Mouse (Mus musculus): ENCODE results near the gene Duoxa1. TPM values are rescaled to one million over a fixed set of nuclear protein-coding genes. Genes with fewer than 3 reads are reported as not detected.
A peak's percentile ranks its signal among the peaks of the same experiment; 100 is the strongest.

Gene Duoxa1
- total and polyA plus RNA-seq, 2 experiments from 2014 or later, result 0.35 TPM; not detected in 1

GRCm38 (mm10) chr2:122284091-122284490 lies 29.4 kb downstream of the Duoxa1 start:
- H3K4me2 ChIP-seq (ENCODE audit: low read depth, low read length), result no peak overlapping the region
- TF ChIP-seq CTCF (IDR thresholded peaks at IDR 0.05; ENCODE audit: low read depth), result no peak
- H3K27me3 ChIP-seq (ENCODE audit: insufficient read depth, low read length), result no peaks in the 10 kb centered on the region
- H3K4me1 ChIP-seq (ENCODE audit: insufficient read depth, low read length), result no peaks in the 10 kb centered on the region
- no peak overlapping the region for H3K9ac ChIP-seq (replicated peaks; ENCODE audit: low read length)
- H3K9me3 ChIP-seq (ENCODE audit: low read length), result no peaks in the 10 kb centered on the region
- ATAC-seq (no peak), DNase-seq (ENCODE audit: low spot score) (no peak)
- no peak overlapping the region for H3K27ac ChIP-seq
- WGBS, result 86% methylated on average over 9 of the region's 9 CpGs
- H3K4me3 ChIP-seq (ENCODE audit: low read length), result no peak overlapping the region
- H3K36me3 ChIP-seq (ENCODE audit: insufficient read depth, low read length), result no peaks in the 10 kb centered on the region

DNA sequence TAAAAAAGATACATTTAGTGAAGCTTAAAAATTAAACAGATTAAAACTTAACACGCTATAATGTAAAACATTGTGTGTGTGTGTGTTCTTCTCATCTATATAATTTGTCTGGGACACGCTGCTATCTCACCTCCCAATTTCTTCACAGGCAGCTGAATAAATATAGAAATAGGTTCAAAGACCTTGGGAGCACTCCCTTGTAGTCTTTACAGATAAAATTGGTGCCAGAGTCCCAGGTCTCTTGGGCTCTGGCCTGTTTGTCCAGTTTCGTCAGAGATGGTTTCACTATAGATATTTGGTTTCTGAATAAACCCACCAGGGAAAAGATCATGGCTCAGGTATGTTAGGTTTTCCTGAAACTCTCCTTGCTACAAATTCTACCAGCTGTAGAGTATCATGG lies 34.8 kb downstream of the Duoxa1 start:
- H3K9me3 ChIP-seq (ENCODE audit: low read length), result no peaks in the 10 kb centered on the region
- ATAC-seq, result no peak

DNA sequence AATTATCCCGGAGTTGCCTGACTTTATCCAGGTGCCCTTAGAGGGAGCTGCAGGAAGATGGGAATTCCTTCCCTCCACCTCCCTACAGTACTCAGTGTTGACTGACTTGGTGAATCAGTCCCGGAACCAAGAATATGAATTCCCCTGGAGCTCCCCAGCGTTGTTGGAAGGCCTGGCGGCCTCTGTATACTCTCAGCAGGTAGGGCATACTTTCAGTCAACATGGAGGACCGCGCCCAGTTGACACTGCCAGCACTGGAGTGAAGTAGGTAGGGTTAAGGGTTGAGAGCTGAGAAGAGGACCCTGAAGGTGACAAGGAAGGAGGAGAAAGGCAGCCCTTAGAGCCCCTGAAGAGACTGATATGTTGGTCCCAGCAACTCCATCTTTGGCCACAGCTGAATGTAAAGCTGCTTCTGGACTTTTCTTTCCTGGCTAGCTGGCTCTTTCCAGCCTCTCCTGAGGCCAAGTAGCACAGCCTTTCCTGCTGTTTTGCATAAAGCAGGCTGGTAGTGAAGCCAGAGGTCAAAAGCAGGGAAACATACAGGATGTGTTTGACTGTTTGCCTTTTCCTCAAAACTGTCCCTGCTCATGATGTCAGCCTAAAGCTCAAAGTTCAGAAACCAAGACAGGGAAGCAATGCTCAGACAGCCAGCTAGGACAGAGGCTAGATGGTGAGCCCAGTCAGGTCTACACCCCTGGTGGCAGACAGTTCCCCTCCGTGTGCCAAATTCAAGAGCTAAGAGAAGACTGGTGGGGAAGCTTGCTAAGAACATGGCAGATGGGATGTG lies 46.9 kb downstream of the Duoxa1 start:
- ATAC-seq (no peak), DNase-seq (ENCODE audit: low spot score) (no peak)
- no peaks in the 10 kb centered on the region for H3K36me3 ChIP-seq (ENCODE audit: insufficient read depth, low read length)
- H3K9ac ChIP-seq (replicated peaks; ENCODE audit: low read length), result no peak overlapping the region
- WGBS, result 91% methylated on average over 7 of the region's 7 CpGs
- H3K27me3 ChIP-seq (ENCODE audit: insufficient read depth, low read length), result no peaks in the 10 kb centered on the region
- 0 out of 2 replicates have a peak, but pooled peaks cover 4% of the 10 kb centered on the region for H3K4me1 ChIP-seq (ENCODE audit: insufficient read depth, low read length)
- no peak for TF ChIP-seq CTCF (IDR thresholded peaks at IDR 0.05; ENCODE audit: low read depth)
- H3K4me2 ChIP-seq (ENCODE audit: low read depth, low read length), result no peak overlapping the region
- H3K9me3 ChIP-seq (ENCODE audit: low read length), result no peaks in the 10 kb centered on the region
- H3K27ac ChIP-seq, result no peak overlapping the region
- no peak overlapping the region for H3K4me3 ChIP-seq (ENCODE audit: low read length)

More for the DNA sequence above, 34.8 kb downstream of the Duoxa1 start:
- no peak overlapping the region for H3K27ac ChIP-seq
- no peaks in the 10 kb centered on the region for H3K4me1 ChIP-seq (ENCODE audit: insufficient read depth, low read length)
- no peak overlapping the region for H3K4me3 ChIP-seq (ENCODE audit: low read length)
- no peak overlapping the region for H3K4me2 ChIP-seq (ENCODE audit: low read depth, low read length)
- 93% methylated on average over 3 of the region's 3 CpGs for WGBS
- no peaks in the 10 kb centered on the region for H3K27me3 ChIP-seq (ENCODE audit: insufficient read depth, low read length)
- H3K9ac ChIP-seq (replicated peaks; ENCODE audit: low read length), result no peak overlapping the region
- no peak for TF ChIP-seq CTCF (IDR thresholded peaks at IDR 0.05; ENCODE audit: low read depth)
- no peaks in the 10 kb centered on the region for H3K36me3 ChIP-seq (ENCODE audit: insufficient read depth, low read length)
- no peak for DNase-seq (ENCODE audit: low spot score)

DNA sequence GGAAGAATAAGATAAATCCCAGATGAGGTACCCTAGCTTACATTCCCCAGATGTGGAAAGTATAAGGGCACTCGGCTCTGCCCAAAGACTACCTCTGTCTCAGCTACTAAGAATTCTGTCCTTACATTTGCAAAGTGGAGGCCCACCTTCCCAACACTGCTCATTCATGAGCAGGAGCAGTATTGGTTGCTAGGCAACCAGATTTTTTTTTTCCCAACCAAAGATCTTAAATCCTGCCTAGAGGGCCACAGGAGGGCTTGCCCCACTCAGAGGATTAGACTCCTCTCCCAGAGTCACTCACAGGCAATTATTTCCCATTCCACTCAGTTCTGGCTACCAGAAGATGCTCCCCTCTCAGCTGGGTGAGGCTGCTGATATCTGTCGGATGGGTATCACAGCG lies 48.8 kb downstream of the Duoxa1 start:
- no peak for TF ChIP-seq CTCF (IDR thresholded peaks at IDR 0.05; ENCODE audit: low read depth)
- Histone ChIP-seq H3K9ac (replicated peaks; ENCODE audit: low read length) (no peak overlapping the region), H3K4me3 (ENCODE audit: low read length) (no peak overlapping the region), H3K9me3 (ENCODE audit: low read length) (no peaks in the 10 kb centered on the region), H3K27me3 (ENCODE audit: insufficient read depth, low read length) (no peaks in the 10 kb centered on the region), H3K36me3 (ENCODE audit: insufficient read depth, low read length) (no peaks in the 10 kb centered on the region), H3K27ac (no peak overlapping the region), H3K4me2 (ENCODE audit: low read depth, low read length) (no peak overlapping the region), H3K4me1 (ENCODE audit: insufficient read depth, low read length) (0 out of 2 replicates have a peak, but pooled peaks cover 4% of the 10 kb centered on the region)
- DNase-seq (ENCODE audit: low spot score) (peak; percentile 82), ATAC-seq (peak; percentile 71; the same call in 1 of the 2 replicates)
- WGBS, result 41% methylated on average over 3 of the region's 3 CpGs

DNA sequence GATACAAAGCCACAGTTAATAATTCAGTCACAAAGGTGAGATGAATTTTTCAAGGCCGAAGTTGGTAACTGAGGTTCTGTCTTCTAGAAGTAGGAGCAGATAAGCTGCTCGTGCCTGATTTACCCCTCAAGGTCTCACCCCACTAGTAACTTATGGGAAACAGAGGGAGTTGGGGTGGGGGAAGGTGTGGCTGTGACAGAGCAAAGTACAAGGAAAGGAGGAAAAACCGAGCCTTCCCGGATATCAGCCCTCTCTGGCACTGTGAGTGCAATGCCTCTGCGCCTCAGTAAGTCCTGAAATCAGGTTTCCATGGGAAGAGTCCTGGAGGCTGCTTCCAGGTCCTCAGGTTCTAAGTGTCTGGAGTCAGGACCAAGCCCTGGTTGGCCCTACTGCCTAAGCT lies 52.8 kb downstream of the Duoxa1 start:
- no peak overlapping the region for H3K27ac ChIP-seq
- 0 out of 2 replicates have a peak, but pooled peaks cover 4% of the 10 kb centered on the region for H3K4me1 ChIP-seq (ENCODE audit: insufficient read depth, low read length)
- no peak overlapping the region for H3K9ac ChIP-seq (replicated peaks; ENCODE audit: low read length)
- WGBS, result 91% methylated on average over 5 of the region's 5 CpGs
- DNase-seq (ENCODE audit: low spot score) (no peak), ATAC-seq (no peak)
- H3K4me2 ChIP-seq (ENCODE audit: low read depth, low read length), result no peak overlapping the region
- no peaks in the 10 kb centered on the region for H3K9me3 ChIP-seq (ENCODE audit: low read length)
- H3K36me3 ChIP-seq (ENCODE audit: insufficient read depth, low read length), result no peaks in the 10 kb centered on the region
- no peak overlapping the region for H3K4me3 ChIP-seq (ENCODE audit: low read length)
- no peaks in the 10 kb centered on the region for H3K27me3 ChIP-seq (ENCODE audit: insufficient read depth, low read length)
- no peak for TF ChIP-seq CTCF (IDR thresholded peaks at IDR 0.05; ENCODE audit: low read depth)

DNA sequence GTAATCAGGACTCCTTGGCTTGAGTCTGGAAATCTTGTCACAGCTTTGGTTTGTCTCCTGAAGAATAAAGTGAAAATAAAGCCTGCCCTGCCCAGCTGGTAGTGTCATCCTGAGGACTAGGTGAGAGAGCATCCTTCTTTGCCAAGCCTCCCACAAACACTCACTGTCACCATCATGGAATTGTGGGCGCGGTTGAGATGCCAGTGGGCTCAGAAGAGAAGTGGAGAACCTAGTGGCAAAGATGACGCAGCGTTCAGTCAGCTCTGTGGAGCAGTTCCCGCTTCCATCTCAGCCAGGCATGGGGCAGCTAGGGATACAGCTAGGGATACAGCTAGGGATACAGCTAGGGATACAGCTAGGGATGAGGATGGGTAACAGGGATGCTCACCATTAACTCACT lies 57.5 kb downstream of the Duoxa1 start:
- Histone ChIP-seq H3K27ac (no peak overlapping the region), H3K9me3 (ENCODE audit: low read length) (no peaks in the 10 kb centered on the region), H3K9ac (replicated peaks; ENCODE audit: low read length) (no peak overlapping the region), H3K27me3 (ENCODE audit: insufficient read depth, low read length) (no peaks in the 10 kb centered on the region), H3K36me3 (ENCODE audit: insufficient read depth, low read length) (no peaks in the 10 kb centered on the region), H3K4me2 (ENCODE audit: low read depth, low read length) (no peak overlapping the region), H3K4me1 (ENCODE audit: insufficient read depth, low read length) (no peaks in the 10 kb centered on the region), H3K4me3 (ENCODE audit: low read length) (no peak overlapping the region)
- WGBS, result 96% methylated on average over 5 of the region's 5 CpGs
- TF ChIP-seq CTCF (IDR thresholded peaks at IDR 0.05; ENCODE audit: low read depth), result no peak
- no peak for ATAC-seq
- DNase-seq (ENCODE audit: low spot score), result no peak

Other genes with a start within 250 kb of the Duoxa1 start
- gene Spg11, start 195.3 kb downstream of the Duoxa1 start, total RNA-seq (2014; rRNA removed), result 19.9 and 21.9 TPM in 2 replicates
- gene Spg11, start 195.3 kb downstream of the Duoxa1 start, polyA plus RNA-seq (2015; fragmentation: Nextera tagmentation; extraction: Ambion mirVana), result 4.3 and 4.5 TPM in 2 replicates
- gene B2m, start 166.0 kb downstream of the Duoxa1 start, total RNA-seq (2014; rRNA removed), result 101 and 111 TPM in 2 replicates
- 208 and 216 TPM in 2 replicates for gene B2m, start 166.0 kb downstream of the Duoxa1 start, polyA plus RNA-seq (2015; fragmentation: Nextera tagmentation; extraction: Ambion mirVana)
- gene Trim69, start 153.0 kb downstream of the Duoxa1 start, total RNA-seq (2014; rRNA removed), result not detected in 2 replicates
- gene Trim69, start 153.0 kb downstream of the Duoxa1 start, polyA plus RNA-seq (2015; fragmentation: Nextera tagmentation; extraction: Ambion mirVana), result not detected in 2 replicates
- gene Patl2, start 127.5 kb downstream of the Duoxa1 start, total RNA-seq (2014; rRNA removed), result not detected in 2 replicates
- gene Patl2, start 127.5 kb downstream of the Duoxa1 start, polyA plus RNA-seq (2015; fragmentation: Nextera tagmentation; extraction: Ambion mirVana), result 0.09 and 0.19 TPM in 2 replicates
- not detected in 2 replicates for gene Terb2, start 127.5 kb downstream of the Duoxa1 start, total RNA-seq (2014; rRNA removed)
- gene Terb2, start 127.5 kb downstream of the Duoxa1 start, polyA plus RNA-seq (2015; fragmentation: Nextera tagmentation; extraction: Ambion mirVana), result not detected in 2 replicates
- 24.1 and 26.7 TPM in 2 replicates for gene Sord, start 79.0 kb downstream of the Duoxa1 start, total RNA-seq (2014; rRNA removed)
- gene Sord, start 79.0 kb downstream of the Duoxa1 start, polyA plus RNA-seq (2015; fragmentation: Nextera tagmentation; extraction: Ambion mirVana), result 26.8 and 28.2 TPM in 2 replicates
- gene Duox2, start 15.3 kb downstream of the Duoxa1 start, total RNA-seq (2014; rRNA removed), result 0.16 TPM in 1 of 2 replicates, not detected in the other
- gene Duox2, start 15.3 kb downstream of the Duoxa1 start, polyA plus RNA-seq (2015; fragmentation: Nextera tagmentation; extraction: Ambion mirVana), result 0.05 TPM in 1 of 2 replicates, not detected in the other
- gene Duoxa2, start 14.8 kb downstream of the Duoxa1 start, total RNA-seq (2014; rRNA removed), result 0.37 and 0.93 TPM in 2 replicates
- gene Duoxa2, start 14.8 kb downstream of the Duoxa1 start, polyA plus RNA-seq (2015; fragmentation: Nextera tagmentation; extraction: Ambion mirVana), result 0.38 and 0.73 TPM in 2 replicates
- gene Duox1, start 1.9 kb upstream of the Duoxa1 start, total RNA-seq (2014; rRNA removed), result 0.10 and 0.11 TPM in 2 replicates
- 0.10 and 0.14 TPM in 2 replicates for gene Duox1, start 1.9 kb upstream of the Duoxa1 start, polyA plus RNA-seq (2015; fragmentation: Nextera tagmentation; extraction: Ambion mirVana)
- 131 and 134 TPM in 2 replicates for gene Shf, start 55.4 kb upstream of the Duoxa1 start, total RNA-seq (2014; rRNA removed)
- 12.2 and 13.0 TPM in 2 replicates for gene Shf, start 55.4 kb upstream of the Duoxa1 start, polyA plus RNA-seq (2015; fragmentation: Nextera tagmentation; extraction: Ambion mirVana)
- 0.16 TPM in 1 of 2 replicates, not detected in the other for gene Slc28a2, start 112.7 kb upstream of the Duoxa1 start, total RNA-seq (2014; rRNA removed)
- gene Slc28a2, start 112.7 kb upstream of the Duoxa1 start, polyA plus RNA-seq (2015; fragmentation: Nextera tagmentation; extraction: Ambion mirVana), result 0.13 TPM in 1 of 2 replicates, not detected in the other
- gene Gm14085, start 171.2 kb upstream of the Duoxa1 start, total RNA-seq (2014; rRNA removed), result not detected in 2 replicates
- not detected in 2 replicates for gene Gm14085, start 171.2 kb upstream of the Duoxa1 start, polyA plus RNA-seq (2015; fragmentation: Nextera tagmentation; extraction: Ambion mirVana)

Measured in hindbrain, postnatal 0 days (tissue).